Mouse (Mus musculus) MN1 (cell line): ENCODE results near the gene Slc25a23.
"Not testable (repeated sequence)": the region's sequence is repeated elsewhere in the genome, so short reads cannot be mapped to it uniquely, and the experiment has no call there.

ENCODE experiments used
- DNase-seq: peaks from one replicate; pipeline ENCODE4 v3.0.0-alpha.2; 2016; ENCODE audit warnings: low spot score

Gene Slc25a23

DNA sequence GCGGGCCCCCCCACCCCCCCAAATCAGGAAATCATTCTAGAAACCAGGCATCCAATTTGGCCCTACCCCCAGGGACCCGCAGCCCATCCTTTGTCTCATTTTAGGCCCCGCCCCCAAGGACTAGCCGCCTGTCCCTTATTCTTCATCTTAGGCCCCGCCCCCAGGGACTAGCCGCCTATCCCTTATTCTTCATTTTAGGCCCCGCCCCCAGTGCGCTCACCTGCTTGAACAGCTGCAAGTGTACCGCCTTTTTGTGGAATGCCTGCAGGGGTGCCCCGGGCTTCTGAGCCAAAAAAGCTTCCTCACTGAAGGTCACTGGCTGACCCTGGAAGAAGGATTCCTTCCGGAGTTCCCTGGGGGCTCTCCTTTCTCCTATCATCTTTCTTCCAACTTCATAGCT lies 11.0 kb upstream of the Slc25a23 start:
- no peak for DNase-seq

DNA sequence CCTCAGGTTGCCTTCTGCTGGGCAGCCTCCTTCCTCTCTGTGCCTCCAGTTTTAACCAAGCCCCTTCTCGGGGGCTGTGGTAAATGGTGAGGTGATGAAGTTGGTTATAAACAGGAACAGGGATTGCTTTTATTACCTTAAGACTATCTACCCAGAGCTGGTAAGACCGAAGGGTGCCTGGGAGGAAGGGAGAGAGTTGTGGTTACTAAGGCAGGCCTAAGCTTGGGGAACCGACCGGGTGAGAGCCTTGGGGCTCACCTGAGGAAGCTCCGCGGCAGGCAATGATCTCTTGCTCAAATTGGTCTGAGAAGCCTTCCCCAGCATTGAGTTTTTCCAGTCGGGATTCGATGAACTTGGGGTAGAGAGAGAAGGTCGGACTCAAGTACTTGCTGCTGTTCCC lies 10.6 kb upstream of the Slc25a23 start:
- DNase-seq: no peak

DNA sequence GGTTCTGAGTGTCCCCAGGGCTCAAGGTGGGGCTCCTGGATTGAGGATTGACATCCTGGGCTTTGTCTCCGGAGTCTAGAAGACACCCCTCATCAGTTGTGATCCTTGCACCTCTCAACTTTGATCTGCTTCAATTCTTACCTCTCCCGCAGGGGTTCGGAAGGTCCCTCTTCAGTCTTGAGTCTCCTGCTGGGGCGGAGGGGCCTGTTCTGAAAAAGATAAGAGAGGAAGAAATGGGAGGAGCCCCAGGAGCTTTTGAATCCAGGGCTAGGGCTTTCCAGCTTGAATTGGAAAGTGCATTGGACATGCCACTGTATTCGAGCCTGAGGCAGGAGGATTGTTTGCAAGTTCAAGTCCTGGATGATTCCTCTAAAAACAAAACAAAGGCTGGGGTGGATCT lies 7.2 kb upstream of the Slc25a23 start:
- no peak for DNase-seq

DNA sequence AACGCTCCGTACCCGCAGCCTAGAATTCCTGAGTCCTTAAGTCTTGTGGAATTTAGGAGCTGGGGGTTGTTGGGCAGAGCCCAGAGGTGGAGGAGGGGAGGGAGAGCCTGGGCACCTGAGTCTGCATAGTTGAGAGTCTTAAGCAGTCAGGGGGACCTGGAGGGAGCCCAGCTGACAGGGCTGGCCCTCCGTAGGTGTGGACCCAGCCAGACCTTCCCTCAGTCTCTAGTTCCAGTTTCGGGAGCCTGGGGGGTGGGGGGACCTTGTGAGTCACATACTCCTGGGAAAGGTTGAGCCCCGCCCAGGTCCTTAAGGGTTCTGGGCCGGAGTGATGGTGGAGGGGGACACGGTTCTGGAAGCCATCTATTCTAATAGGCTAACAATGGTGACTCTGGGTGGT lies 3.4 kb upstream of the Slc25a23 start:
- DNase-seq: no peak

DNA sequence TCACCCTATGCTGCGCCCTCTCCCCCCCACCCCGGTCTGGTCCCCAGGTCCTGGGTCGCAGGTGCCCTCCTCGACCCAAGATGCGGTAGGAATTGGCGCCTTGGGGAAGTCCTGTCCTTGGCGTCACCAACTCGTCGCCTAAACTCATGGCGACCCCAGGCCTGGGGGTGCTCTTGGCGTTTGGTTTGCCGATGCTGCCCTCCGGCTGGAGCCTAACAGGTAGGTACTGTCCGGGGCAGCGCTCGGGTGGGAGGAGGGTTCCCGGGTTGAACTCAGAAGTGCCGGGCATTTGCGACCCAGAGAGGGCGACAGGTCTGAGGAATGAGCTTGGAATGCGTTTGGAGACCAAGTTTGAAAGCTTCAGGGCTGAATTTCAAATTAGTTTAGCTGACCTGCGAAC lies 2.9 kb upstream of the Slc25a23 start:
- no peak for DNase-seq

DNA sequence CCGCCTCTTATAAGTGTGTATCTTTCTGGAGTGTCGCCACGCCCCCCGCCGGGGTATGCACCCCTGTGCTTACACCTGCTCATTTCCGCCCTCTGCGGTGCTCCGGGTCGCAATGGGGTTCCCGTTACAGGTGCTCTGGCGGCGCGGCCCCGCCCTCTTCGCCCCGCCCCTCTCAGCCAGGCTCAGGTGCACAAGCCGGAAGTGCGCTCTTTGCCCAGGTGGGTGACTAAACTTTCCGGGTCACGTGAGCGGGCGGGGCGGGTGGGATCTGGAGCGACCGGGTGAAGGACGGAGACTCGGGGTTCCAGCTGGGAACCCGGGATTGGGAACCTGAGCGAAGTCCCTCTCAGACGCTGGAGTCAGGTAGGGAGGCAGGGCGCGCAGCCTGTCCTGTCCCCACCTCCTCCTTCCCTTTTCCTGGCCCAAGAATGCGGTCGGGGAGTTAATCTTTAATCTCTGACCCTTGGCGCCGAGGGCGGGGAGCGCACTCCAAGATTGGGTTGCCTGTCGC lies 2.4 kb upstream of the Slc25a23 start:
- DNase-seq: no peak

DNA sequence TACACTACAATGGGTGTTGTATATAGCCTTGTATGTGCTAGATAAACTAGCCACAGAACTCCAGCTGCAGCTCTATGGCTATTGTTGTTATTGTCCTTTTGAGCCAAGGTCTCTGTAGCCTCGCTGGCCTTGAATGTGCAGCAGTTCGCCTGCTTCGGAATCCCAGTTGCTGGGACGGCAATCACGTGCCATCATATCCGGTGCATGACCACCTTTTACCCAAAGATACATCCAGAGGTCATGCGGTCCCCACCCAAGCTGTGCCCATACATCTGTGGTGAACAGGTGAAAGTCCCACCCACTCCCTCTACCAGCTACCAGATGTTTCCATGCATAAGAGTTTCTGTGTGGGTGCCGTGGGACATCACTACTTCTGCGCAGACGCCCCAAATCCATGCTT lies 1.4 kb upstream of the Slc25a23 start:
- DNase-seq: no peak

DNA sequence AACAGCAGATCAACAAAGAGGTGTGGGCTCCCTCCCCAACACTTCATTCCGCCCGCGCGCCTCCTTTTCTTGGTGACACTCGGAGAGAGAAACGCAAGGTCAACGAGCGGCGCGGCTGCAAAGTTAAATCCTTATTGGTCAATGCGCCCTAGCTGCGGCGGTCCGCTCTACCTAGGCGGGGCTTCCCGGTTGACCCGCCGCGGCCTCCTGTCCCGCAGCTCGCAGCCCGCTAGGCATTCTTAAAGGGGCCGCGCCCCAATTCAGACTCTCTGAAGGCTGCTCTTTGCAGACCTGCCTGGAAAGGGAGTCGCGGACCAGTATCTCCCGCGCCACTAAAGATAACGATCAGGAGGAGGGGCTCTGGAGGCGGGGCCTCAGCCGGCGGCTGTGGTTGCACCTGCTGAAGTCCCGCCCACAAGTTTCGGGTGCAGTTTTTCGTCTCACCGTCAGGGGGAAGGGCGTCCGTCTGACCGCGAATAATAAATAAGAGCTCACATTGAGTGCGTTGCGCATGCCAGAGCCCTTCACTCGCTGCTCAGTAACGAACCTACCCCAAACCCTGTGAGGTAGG lies 653 bp upstream of the Slc25a23 start:
- DNase-seq: peak; percentile 98

DNA sequence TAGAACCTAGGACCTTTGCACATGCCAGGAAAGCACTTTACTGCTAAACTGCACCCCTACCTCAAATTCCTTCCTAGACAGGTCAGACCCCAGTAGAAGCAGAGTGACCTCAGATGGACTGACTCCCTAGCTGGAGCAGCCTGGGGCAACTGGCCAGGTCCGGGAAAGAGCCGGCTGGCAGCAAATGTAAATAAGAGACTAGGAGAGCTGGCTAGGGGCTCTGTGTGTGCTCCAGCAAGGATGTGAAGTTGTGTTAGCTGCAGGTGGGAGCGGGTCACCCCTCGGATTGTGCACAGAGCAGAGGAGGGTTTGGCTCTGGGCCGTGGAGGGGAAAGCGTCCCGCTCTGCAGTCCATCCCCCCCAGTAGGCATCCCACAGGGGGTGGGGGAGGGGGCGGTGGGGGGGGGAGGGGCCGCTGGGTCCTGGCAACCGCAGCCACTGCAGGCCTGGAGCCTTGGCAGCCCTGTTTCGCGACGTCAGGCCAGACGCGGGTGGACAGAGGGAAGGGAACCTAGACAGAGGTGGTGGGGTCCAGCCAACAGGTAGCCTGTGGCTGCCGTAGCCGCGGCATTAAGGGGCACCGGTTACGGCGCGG lies 675 bp downstream of the Slc25a23 start, which contains the start of gene Crb3:
TSS of gene Crb3 (plus strand) at position 215 of the 595 bp plus-strand sequence.
- DNase-seq: peak; percentile 56

DNA sequence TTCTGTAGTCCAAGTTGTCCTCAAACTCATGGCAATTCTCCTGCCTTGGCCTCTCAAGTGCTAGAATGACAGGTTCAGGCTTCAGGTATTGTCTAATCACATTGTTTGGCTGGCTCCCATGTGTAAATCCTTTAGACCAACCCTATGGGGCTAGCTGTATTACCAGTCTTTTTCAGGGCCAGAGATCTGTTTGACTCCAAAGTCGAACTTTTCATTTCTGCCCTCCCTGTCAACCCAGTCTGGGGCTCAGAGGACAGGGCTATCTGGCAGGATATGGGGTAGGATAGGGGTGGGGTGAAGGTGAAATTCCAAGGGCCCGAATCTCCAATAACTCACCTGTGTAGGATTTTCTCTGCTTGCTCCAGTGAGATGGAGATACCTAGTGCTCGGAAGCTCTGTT lies 3.4 kb downstream of the Slc25a23 start:
- no peak for DNase-seq

DNA sequence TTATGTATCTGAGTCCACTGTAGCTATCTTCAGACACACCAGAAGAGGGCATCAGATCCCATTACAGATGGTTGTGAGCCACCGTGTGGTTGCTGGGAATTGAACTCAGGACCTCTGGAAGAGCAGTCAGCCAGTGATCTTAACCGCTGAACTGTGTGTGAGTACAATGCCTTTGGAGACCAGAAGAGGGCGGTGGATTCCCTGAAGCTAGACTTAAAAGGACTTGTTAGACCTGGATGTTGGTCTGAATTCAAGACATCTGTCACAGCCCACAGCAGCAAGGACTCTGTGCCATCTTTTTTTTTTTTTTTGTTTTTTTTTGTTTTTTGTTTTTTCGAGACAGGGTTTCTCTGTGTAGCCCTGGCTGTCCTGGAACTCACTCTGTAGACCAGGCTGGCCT lies 8.0 kb downstream of the Slc25a23 start:
- DNase-seq: not testable (repeated sequence)

DNA sequence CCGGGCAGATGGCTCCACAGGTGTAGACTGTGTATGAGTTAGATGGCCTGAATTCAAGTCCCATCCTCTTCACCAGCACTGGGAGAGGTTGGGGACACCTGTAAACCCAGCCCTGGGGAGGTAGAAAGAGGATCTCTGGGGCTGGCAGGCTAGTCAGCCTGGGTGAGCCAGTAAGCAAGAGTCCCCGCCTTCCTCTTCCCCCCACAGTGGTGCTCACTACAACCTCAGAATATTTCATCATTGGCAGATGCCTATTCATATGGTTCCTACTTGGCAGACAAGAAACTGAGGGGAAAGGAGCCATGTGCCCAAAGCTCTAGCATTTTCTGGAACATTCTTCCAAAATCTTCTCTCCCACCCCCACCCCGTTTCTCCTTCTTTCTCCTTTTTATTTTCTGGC lies 10.8 kb downstream of the Slc25a23 start:
- DNase-seq: no peak

DNA sequence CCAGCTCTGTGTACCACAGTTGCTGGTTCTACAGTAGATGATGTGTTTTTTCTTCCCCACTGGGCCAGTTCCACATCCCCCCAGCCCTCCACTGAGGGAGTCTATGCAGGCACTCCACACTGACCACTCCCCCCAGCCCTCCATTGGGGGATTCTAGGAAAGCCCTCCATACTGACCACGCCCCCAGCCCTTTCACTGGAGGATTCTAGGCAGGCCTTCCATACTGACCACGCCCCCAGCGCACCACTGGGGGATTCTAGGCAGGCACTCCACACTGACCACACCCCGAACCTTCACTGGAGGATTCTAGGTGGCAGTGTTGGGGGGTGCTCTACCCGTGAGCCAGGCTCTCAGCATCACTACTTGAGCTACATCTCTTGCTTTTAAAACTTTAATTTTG lies 12.3 kb downstream of the Slc25a23 start:
- no peak for DNase-seq

DNA sequence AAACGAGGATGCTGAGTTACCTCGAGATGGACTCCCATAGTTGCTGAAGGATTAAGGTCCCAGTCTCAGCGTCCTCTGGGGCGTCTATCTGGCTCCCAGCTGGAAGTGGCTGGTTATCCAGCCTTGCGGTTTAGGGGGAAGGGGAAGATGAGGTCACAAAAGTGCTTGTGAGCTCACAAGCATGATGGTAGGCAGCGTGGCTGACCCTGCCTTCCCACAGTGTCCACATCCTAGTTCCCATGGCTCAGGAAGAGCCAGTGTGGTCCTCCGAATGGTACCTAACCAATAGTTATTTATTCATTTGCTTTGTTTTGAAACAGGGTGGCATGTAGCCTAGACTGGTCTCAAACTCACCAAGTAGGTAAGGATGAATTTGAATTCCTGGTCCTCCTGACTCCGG lies 18.1 kb downstream of the Slc25a23 start, which contains the start of gene Slc25a41:
TSS of gene Slc25a41 (minus strand) at position 101 of the 400 bp plus-strand sequence.
- no peak for DNase-seq

DNA sequence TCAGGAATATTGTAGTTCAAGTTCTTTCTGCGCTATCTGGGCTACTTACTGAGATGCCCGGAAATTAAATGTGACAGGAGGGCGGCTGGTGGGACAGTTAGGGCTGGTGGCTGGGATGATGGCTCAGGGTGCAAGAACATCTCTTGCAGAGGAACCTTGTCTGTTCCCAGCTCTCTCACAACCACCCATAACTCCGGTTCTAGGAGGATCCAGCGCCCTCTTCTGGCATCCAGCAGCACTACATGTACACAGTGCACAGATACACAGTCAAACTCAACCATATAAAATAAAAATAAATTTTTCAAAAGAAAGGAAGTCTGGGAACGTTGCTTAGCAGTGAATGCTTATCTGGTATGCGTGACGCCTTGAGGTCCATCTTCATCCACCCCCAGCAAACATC lies 20.7 kb downstream of the Slc25a23 start:
- no peak for DNase-seq

DNA sequence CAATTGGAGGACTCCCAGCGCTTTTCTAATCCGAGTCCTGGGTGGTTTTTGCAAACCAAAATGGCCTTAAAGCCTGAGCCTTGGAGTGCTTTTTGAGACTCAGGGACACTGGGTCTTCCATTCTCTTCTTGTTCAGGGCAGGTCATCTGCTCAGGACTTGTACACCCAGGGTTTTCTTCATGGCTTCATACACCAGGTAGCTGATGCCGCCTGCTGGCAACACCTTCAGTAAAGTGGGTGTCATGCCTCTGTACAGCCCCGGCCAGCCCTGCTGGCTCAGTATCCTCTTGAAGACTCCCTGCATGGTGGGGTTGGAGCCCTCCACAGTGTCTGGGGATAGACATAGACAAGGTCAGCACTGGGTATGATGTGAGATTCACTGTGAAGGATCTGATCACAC lies 26.8 kb downstream of the Slc25a23 start:
- DNase-seq: no peak

DNA sequence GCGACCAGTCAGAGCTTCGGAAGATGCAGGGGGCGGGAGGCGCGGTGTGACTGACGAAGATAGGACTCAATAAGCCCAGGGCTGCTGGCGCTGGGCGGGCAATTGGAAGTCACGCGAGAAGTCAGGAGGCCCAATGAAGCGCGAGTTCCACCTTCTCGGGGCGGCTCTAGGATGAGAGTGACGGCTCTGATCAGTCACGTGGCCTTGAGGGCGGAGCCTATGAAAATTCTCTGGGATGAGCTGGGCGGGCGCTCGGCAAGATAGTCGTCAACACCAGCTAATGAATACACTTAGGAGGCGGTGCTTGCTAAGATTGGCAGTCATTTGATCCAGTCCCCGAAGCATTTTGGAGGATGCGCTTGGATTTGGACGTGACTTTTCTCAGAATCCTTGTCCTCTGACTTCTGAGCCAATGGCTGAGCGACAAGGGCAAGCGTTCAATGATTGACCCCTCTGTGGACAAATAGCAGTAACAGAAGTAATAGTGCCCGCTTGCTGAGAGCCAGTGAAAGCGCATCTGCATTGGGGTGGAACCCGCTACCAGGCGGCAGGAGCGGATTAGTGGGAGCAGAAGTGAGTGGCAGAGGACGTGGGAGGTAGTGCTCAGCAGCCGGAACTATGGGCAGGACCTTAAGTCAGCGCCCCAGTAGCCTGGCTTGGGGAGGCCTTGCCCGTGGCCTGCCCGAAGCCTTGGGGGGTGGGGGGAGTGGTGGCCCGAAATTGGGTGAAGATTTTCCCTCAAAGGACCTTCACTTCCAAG lies 27.8 kb downstream of the Slc25a23 start:
- peak; percentile 100 for DNase-seq

DNA sequence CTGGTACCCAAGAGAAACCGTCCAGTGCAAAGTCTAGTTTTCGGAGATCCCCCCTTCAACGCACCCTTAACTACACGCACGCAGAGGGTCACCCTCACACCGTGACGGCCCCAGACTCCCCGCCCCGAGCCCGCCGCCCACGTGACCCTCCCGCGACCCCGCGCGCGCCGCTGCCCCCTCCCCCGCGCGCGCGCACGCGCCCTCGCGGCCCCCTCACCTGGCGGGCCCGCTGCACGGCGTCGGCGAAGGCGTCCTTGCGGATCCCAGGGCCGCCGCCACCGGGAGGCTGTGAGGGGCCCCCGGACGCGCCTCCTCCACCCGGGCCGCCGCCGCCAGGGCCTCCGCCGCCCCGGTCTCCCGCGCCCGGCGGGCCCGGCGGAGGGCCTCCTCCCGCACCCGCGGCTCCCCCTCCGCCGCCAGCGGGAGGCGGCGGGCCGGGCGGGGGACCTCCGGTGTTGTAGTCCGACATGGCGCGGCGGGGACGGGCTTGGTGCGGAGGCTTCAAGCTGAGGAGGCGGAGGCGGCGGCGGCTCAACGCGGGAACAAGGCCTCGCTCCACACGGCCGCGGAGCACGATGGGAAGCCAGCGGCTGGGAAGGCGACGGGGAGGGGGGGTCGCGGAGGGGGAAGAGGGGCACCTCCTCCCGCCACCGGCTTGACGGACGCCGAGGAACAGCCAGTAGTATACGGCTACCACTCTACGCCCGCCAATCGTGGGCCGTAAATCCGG lies 28.6 kb downstream of the Slc25a23 start, which contains the start of gene Khsrp:
TSS of gene Khsrp (minus strand) at position 592 of the 730 bp plus-strand sequence.
- peak; percentile 52 for DNase-seq

DNA sequence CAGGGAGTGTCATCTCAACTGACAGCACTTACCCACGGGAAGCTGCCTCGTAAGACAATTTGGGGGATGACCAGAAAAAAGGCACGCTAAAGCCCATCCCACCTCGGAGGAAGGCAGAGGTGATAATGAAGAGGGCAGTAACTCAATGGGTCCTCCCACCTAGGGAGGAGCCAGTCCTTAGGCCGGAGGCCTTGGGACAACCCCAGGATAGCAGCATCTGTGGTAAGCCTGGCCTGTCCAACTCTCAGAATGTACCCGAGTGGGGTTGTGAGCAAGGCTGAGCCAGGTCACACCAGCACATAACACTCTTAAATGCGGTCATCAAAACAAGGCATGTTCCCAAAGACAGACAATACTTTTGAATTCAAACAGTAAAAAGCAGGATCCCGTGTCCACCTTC lies 30.0 kb downstream of the Slc25a23 start:
- peak; percentile 56 for DNase-seq

DNA sequence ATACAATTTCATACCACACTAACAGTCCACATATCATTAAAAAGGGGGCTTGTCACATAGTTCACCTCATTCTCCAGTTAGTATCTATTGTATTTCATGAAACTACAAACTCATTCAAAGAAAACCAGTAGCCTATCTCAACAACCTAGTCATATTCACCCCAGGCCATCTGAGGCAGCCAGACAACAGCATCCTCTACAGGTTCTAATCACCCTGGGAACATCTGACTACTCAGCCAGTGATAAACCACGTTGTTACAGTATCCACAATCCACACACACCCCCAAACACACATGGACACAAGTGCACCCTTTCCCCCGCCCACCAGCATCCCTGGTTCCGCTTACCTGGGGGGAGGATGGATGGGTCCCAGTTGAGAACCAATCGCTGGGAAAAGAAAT lies 32.2 kb downstream of the Slc25a23 start:
- DNase-seq: no peak

DNA sequence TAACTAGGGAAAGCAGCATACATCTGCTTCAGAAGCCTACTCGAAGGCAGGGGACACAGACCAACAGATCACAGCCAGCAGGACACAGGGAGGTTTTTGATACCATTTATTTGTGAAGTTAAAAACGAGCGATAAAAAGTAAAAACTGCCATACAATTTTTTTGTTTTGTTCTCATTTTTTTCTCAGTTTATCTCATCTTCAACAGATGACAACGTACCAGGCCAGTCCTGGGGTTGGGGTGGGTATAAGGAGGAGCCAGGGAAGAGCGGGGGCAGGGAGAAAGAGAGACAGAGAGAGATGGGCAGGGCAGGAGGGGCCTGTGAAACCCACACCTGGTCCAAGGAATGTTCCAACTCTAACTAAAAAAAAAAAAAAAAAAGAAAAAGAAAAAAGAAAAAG lies 38.7 kb downstream of the Slc25a23 start:
- DNase-seq: no peak

DNA sequence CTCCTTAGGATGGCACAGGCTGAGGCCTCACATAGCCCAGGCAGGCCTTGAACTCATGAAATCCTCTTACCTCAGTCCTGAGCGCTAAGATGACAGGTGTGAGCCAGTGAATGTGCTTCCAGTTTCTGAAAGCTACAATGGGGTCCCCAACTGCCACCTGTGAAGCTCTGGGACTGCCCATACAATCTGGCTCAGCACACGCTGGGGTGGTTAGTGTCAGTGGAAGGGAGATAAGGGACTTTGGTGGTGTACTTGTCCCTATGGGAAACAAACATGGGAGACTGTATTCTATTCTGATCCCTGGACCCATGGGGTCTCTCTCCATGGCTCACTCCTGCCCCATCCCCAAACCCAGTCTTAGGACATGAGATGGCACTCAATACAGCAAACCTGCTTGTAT lies 40.0 kb downstream of the Slc25a23 start:
- DNase-seq: no peak
